Mouse (Mus musculus): Measurements from ENCODE around the gene Zmiz1. TPM values are rescaled to one million over a fixed set of nuclear protein-coding genes. Genes with fewer than 3 reads are reported as not detected.

Gene Zmiz1
- polyA plus RNA-seq, 1 experiment from 2014 or later: 23.8 TPM

- no peak overlapping the region for H3K27ac ChIP-seq
- no peaks in the 10 kb centered on the region for H3K27me3 ChIP-seq
- ATAC-seq (ENCODE audit: borderline replicate concordance, extremely low read depth, low FRiP score, low TSS enrichment): no peak
- peaks cover 56% of the 10 kb centered on the region for H3K4me1 ChIP-seq
- no peak overlapping the region for H3K9ac ChIP-seq
- no peak overlapping the region for H3K4me3 ChIP-seq
- no peak overlapping the region for H3K4me2 ChIP-seq
- no peaks in the 10 kb centered on the region for H3K9me3 ChIP-seq
- H3K36me3 ChIP-seq: no peaks in the 10 kb centered on the region; the same call in 1 of the 2 replicates
- WGBS: 6% methylated on average over 1 of the region's 1 CpGs
Measured at GRCm38 (mm10) chr14:25561716-25562115, 102.7 kb downstream of the Zmiz1 start.

GRCm38 (mm10) chr14:25562447-25562846 lies 103.5 kb downstream of the Zmiz1 start:
- H3K4me1 ChIP-seq: peaks cover 49% of the 10 kb centered on the region
- H3K4me2 ChIP-seq: no peak overlapping the region
- no peaks in the 10 kb centered on the region; the same call in 1 of the 2 replicates for H3K36me3 ChIP-seq
- H3K9me3 ChIP-seq: no peaks in the 10 kb centered on the region
- H3K27ac ChIP-seq: no peak overlapping the region
- 75% methylated on average over 4 of the region's 4 CpGs for WGBS
- no peak overlapping the region for H3K9ac ChIP-seq
- no peak overlapping the region for H3K4me3 ChIP-seq
- ATAC-seq (ENCODE audit: borderline replicate concordance, extremely low read depth, low FRiP score, low TSS enrichment): no peak
- no peaks in the 10 kb centered on the region for H3K27me3 ChIP-seq

- Histone ChIP-seq H3K4me3 (no peak overlapping the region), H3K27me3 (no peaks in the 10 kb centered on the region), H3K4me1 (peaks cover 44% of the 10 kb centered on the region), H3K9me3 (no peaks in the 10 kb centered on the region), H3K36me3 (no peaks in the 10 kb centered on the region; the same call in 1 of the 2 replicates), H3K9ac (no peak overlapping the region), H3K27ac (no peak overlapping the region), H3K4me2 (no peak overlapping the region)
- 64% methylated on average over 7 of the region's 7 CpGs for WGBS
- ATAC-seq (ENCODE audit: borderline replicate concordance, extremely low read depth, low FRiP score, low TSS enrichment): no peak
Measured at GRCm38 (mm10) chr14:25562909-25563308, 103.9 kb downstream of the Zmiz1 start.

GRCm38 (mm10) chr14:25564577-25564976 lies 105.6 kb downstream of the Zmiz1 start:
- H3K36me3 ChIP-seq: no peaks in the 10 kb centered on the region; the same call in 1 of the 2 replicates
- no peak overlapping the region for H3K4me3 ChIP-seq
- no peak for ATAC-seq (ENCODE audit: borderline replicate concordance, extremely low read depth, low FRiP score, low TSS enrichment)
- H3K4me2 ChIP-seq: no peak overlapping the region
- H3K27me3 ChIP-seq: no peaks in the 10 kb centered on the region
- no peaks in the 10 kb centered on the region for H3K9me3 ChIP-seq
- no peak overlapping the region for H3K27ac ChIP-seq
- WGBS: 57% methylated on average over 8 of the region's 8 CpGs
- H3K4me1 ChIP-seq: peaks cover 35% of the 10 kb centered on the region
- no peak overlapping the region for H3K9ac ChIP-seq

GRCm38 (mm10) chr14:25565344-25566088 lies 106.5 kb downstream of the Zmiz1 start:
- ATAC-seq (ENCODE audit: borderline replicate concordance, extremely low read depth, low FRiP score, low TSS enrichment): peak; percentile 48
- Histone ChIP-seq H3K4me2 (no peak overlapping the region), H3K27ac (peak overlapping the region; percentile 66), H3K4me1 (peaks cover 27% of the 10 kb centered on the region), H3K4me3 (no peak overlapping the region), H3K9ac (no peak overlapping the region), H3K36me3 (no peaks in the 10 kb centered on the region; the same call in 1 of the 2 replicates), H3K27me3 (no peaks in the 10 kb centered on the region), H3K9me3 (no peaks in the 10 kb centered on the region)
- 14% methylated on average over 11 of the region's 11 CpGs for WGBS

GRCm38 (mm10) chr14:25567245-25567644 lies 108.3 kb downstream of the Zmiz1 start:
- Histone ChIP-seq H3K4me1 (peaks cover 17% of the 10 kb centered on the region), H3K9ac (no peak overlapping the region), H3K4me2 (no peak overlapping the region), H3K36me3 (peaks cover 5% of the 10 kb centered on the region), H3K27me3 (no peaks in the 10 kb centered on the region), H3K27ac (no peak overlapping the region), H3K4me3 (no peak overlapping the region), H3K9me3 (no peaks in the 10 kb centered on the region)
- WGBS: 38% methylated on average over 3 of the region's 3 CpGs
- ATAC-seq (ENCODE audit: borderline replicate concordance, extremely low read depth, low FRiP score, low TSS enrichment): no peak

GRCm38 (mm10) chr14:25567837-25568236 lies 108.9 kb downstream of the Zmiz1 start:
- Histone ChIP-seq H3K27me3 (no peaks in the 10 kb centered on the region), H3K4me3 (no peak overlapping the region), H3K9me3 (no peaks in the 10 kb centered on the region), H3K9ac (no peak overlapping the region), H3K36me3 (peaks cover 11% of the 10 kb centered on the region), H3K4me1 (peaks cover 17% of the 10 kb centered on the region), H3K27ac (no peak overlapping the region), H3K4me2 (no peak overlapping the region)
- 66% methylated on average over 2 of the region's 2 CpGs for WGBS
- ATAC-seq (ENCODE audit: borderline replicate concordance, extremely low read depth, low FRiP score, low TSS enrichment): no peak

GRCm38 (mm10) chr14:25574047-25574870 lies 115.3 kb downstream of the Zmiz1 start:
- 52% methylated on average over 16 of the region's 16 CpGs for WGBS
- H3K9me3 ChIP-seq: no peaks in the 10 kb centered on the region
- no peak overlapping the region for H3K9ac ChIP-seq
- peaks cover 36% of the 10 kb centered on the region for H3K36me3 ChIP-seq
- H3K27me3 ChIP-seq: no peaks in the 10 kb centered on the region
- no peak overlapping the region for H3K4me2 ChIP-seq
- H3K4me3 ChIP-seq: no peak overlapping the region
- H3K27ac ChIP-seq: no peak overlapping the region
- peaks cover 11% of the 10 kb centered on the region for H3K4me1 ChIP-seq
- ATAC-seq (ENCODE audit: borderline replicate concordance, extremely low read depth, low FRiP score, low TSS enrichment): no peak; the same call in 1 of the 2 replicates

GRCm38 (mm10) chr14:25576642-25577041 lies 117.7 kb downstream of the Zmiz1 start:
- H3K4me2 ChIP-seq: no peak overlapping the region
- no peak overlapping the region for H3K27ac ChIP-seq
- H3K9me3 ChIP-seq: no peaks in the 10 kb centered on the region
- peaks cover 40% of the 10 kb centered on the region for H3K36me3 ChIP-seq
- H3K27me3 ChIP-seq: no peaks in the 10 kb centered on the region
- WGBS: 80% methylated on average over 3 of the region's 3 CpGs
- no peak for ATAC-seq (ENCODE audit: borderline replicate concordance, extremely low read depth, low FRiP score, low TSS enrichment)
- no peak overlapping the region for H3K9ac ChIP-seq
- peaks cover 11% of the 10 kb centered on the region for H3K4me1 ChIP-seq
- no peak overlapping the region for H3K4me3 ChIP-seq

GRCm38 (mm10) chr14:25577431-25577830 lies 118.4 kb downstream of the Zmiz1 start:
- 56% methylated on average over 3 of the region's 3 CpGs for WGBS
- no peak for ATAC-seq (ENCODE audit: borderline replicate concordance, extremely low read depth, low FRiP score, low TSS enrichment)
- H3K4me1 ChIP-seq: peaks cover 11% of the 10 kb centered on the region
- peaks cover 35% of the 10 kb centered on the region for H3K36me3 ChIP-seq
- H3K9ac ChIP-seq: no peak overlapping the region
- no peak overlapping the region for H3K27ac ChIP-seq
- H3K9me3 ChIP-seq: no peaks in the 10 kb centered on the region
- no peaks in the 10 kb centered on the region for H3K27me3 ChIP-seq
- H3K4me3 ChIP-seq: no peak overlapping the region
- H3K4me2 ChIP-seq: no peak overlapping the region

GRCm38 (mm10) chr14:25579597-25579996 lies 120.6 kb downstream of the Zmiz1 start:
- Histone ChIP-seq H3K36me3 (peaks cover 25% of the 10 kb centered on the region), H3K4me2 (no peak overlapping the region), H3K27ac (no peak overlapping the region), H3K9ac (no peak overlapping the region), H3K9me3 (no peaks in the 10 kb centered on the region), H3K4me1 (peaks cover 7% of the 10 kb centered on the region; the same call in 1 of the 2 replicates), H3K4me3 (no peak overlapping the region), H3K27me3 (no peaks in the 10 kb centered on the region)
- no peak for ATAC-seq (ENCODE audit: borderline replicate concordance, extremely low read depth, low FRiP score, low TSS enrichment)
- 82% methylated on average over 7 of the region's 7 CpGs for WGBS

GRCm38 (mm10) chr14:25580397-25580796 lies 121.4 kb downstream of the Zmiz1 start:
- no peak overlapping the region for H3K9ac ChIP-seq
- no peak overlapping the region for H3K4me3 ChIP-seq
- H3K27ac ChIP-seq: no peak overlapping the region
- no peaks in the 10 kb centered on the region for H3K9me3 ChIP-seq
- H3K4me2 ChIP-seq: no peak overlapping the region
- H3K27me3 ChIP-seq: no peaks in the 10 kb centered on the region
- WGBS: 67% methylated on average over 1 of the region's 1 CpGs
- H3K4me1 ChIP-seq: peaks cover 9% of the 10 kb centered on the region
- H3K36me3 ChIP-seq: peaks cover 25% of the 10 kb centered on the region
- ATAC-seq (ENCODE audit: borderline replicate concordance, extremely low read depth, low FRiP score, low TSS enrichment): no peak

Measured in lung, embryonic 15.5 days (tissue).